Mouse (Mus musculus): ENCODE measurements at regions not wholly inside any gene's neighbourhood (a gene's known extent, or its start where the extent isn't known, plus 50 kb on each side); places are given as distances from the start of the nearest gene placed in this dataset.

DNA sequence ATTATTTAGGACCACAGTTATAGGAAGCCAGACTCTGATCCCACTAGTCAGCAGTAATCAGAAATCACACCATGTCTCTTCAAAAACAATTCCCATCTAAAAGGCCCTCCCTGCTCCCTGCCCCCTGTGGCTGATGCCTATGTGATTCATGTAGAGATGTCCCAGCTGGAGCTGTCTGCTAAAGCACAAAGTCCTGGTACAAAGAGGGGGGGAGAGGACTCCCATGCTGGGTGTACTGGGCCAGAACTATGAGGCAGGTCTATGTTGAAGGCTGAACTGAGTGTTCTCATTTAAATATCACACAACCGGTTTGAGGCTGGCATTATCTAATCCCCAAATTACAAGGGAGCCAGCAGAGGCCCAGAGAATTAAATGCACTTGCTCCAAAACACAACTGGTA is 88.2 kb downstream of the Chst1 start:
- WGBS, result 87% methylated on average over 1 of the region's 1 CpGs
- no peak for DNase-seq
- TF ChIP-seq CTCF (IDR thresholded peaks at IDR 0.05; ENCODE audit: borderline replicate concordance, control insufficient read depth, extremely low read depth, insufficient read depth, low read length, poor library complexity) (no peak), POLR2A (IDR thresholded peaks at IDR 0.05; ENCODE audit: control insufficient read depth, extremely low read depth, insufficient read depth, low read length, poor library complexity) (no peak)

DNA sequence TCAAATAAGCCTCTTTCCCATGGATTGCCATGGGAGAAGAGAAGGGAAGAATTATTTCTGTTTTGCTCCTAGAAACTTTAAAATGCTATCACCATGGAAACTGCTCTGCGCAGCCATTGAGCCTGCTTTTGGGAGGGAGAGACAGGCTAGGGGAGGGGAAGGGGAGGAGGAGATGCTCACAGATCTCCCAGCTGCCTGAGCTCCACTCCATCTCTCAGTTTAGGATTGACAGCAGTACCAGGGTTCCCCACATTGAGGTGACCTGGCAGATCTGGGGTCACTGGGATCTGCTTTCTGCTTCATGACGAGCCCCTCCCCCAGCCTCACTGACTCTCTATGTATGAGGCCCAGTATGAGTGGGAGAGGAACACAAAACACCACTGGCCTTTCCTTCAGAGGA is 89.7 kb downstream of the Chst1 start:
- no peaks in the 10 kb centered on the region for H3K27me3 ChIP-seq (ENCODE audit: control insufficient read depth, insufficient read depth, low read length)
- H3K4me3 ChIP-seq (ENCODE audit: control insufficient read depth, insufficient read depth, low read length), result no peak overlapping the region
- no peaks in the 10 kb centered on the region for H3K36me3 ChIP-seq (ENCODE audit: control insufficient read depth, insufficient read depth, low read length)
- TF ChIP-seq CTCF (IDR thresholded peaks at IDR 0.05; ENCODE audit: borderline replicate concordance, control insufficient read depth, extremely low read depth, insufficient read depth, low read length, poor library complexity) (no peak), POLR2A (IDR thresholded peaks at IDR 0.05; ENCODE audit: control insufficient read depth, extremely low read depth, insufficient read depth, low read length, poor library complexity) (no peak)
- WGBS, result 64% methylated on average over 2 of the region's 2 CpGs
- no peak overlapping the region for H3K27ac ChIP-seq (ENCODE audit: control insufficient read depth, insufficient read depth, low read length)
- H3K4me1 ChIP-seq (replicated peaks; ENCODE audit: control insufficient read depth, insufficient read depth, low read length), result no peaks in the 10 kb centered on the region
- DNase-seq, result no peak

More for the DNA sequence above, 88.2 kb downstream of the Chst1 start:
- no peak overlapping the region for H3K4me3 ChIP-seq (ENCODE audit: control insufficient read depth, insufficient read depth, low read length)
- no peaks in the 10 kb centered on the region for H3K27me3 ChIP-seq (ENCODE audit: control insufficient read depth, insufficient read depth, low read length)
- H3K4me1 ChIP-seq (replicated peaks; ENCODE audit: control insufficient read depth, insufficient read depth, low read length), result no peaks in the 10 kb centered on the region
- no peak overlapping the region for H3K27ac ChIP-seq (ENCODE audit: control insufficient read depth, insufficient read depth, low read length)
- H3K36me3 ChIP-seq (ENCODE audit: control insufficient read depth, insufficient read depth, low read length), result no peaks in the 10 kb centered on the region

DNA sequence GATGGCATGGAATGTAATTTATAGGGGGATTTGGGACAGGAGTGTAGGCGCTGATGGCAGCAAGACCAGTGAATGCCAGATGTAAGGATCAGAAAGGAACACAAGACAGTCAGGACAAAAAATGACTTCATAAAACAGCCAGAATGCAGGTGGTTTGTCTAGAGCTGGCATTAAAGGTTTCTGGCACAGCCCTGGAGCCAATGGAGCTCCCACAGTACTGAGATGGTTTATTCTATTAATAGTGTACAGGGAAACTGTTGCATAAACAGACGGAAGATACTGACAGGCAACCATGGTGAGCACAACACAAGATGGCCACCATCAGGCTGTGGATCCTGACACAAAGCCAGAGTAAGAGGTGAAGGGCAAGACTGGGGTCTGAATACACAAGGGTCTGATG is 90.8 kb downstream of the Chst1 start:
- WGBS, result 94% methylated on average over 2 of the region's 2 CpGs
- H3K27me3 ChIP-seq (ENCODE audit: control insufficient read depth, insufficient read depth, low read length), result no peaks in the 10 kb centered on the region
- DNase-seq, result no peak
- no peak overlapping the region for H3K27ac ChIP-seq (ENCODE audit: control insufficient read depth, insufficient read depth, low read length)
- H3K36me3 ChIP-seq (ENCODE audit: control insufficient read depth, insufficient read depth, low read length), result no peaks in the 10 kb centered on the region
- no peak overlapping the region for H3K4me3 ChIP-seq (ENCODE audit: control insufficient read depth, insufficient read depth, low read length)
- TF ChIP-seq CTCF (IDR thresholded peaks at IDR 0.05; ENCODE audit: borderline replicate concordance, control insufficient read depth, extremely low read depth, insufficient read depth, low read length, poor library complexity), result no peak
- no peak for TF ChIP-seq POLR2A (IDR thresholded peaks at IDR 0.05; ENCODE audit: control insufficient read depth, extremely low read depth, insufficient read depth, low read length, poor library complexity)
- H3K4me1 ChIP-seq (replicated peaks; ENCODE audit: control insufficient read depth, insufficient read depth, low read length), result no peaks in the 10 kb centered on the region

DNA sequence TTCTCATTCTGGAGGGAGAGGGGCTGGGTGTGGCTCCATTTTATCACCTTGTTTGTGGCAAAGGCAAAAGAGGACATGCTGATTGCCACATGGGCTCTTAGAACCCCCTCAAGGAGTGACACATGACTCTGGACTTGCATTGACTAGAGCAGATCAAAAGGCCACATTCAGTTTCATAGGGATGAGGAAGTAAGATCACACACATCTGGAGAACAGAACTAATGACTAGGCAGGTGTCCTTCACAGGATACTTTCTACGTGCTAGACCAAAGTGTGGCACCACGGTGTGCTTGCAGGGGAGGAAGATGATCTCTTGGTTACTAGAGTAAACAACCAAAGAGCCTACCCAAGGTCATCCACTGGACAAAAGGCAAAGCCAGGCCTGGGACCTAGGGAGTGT is 91.9 kb downstream of the Chst1 start:
- H3K27ac ChIP-seq (ENCODE audit: control insufficient read depth, insufficient read depth, low read length), result no peak overlapping the region
- TF ChIP-seq POLR2A (IDR thresholded peaks at IDR 0.05; ENCODE audit: control insufficient read depth, extremely low read depth, insufficient read depth, low read length, poor library complexity) (no peak), CTCF (IDR thresholded peaks at IDR 0.05; ENCODE audit: borderline replicate concordance, control insufficient read depth, extremely low read depth, insufficient read depth, low read length, poor library complexity) (no peak)
- no peak overlapping the region for H3K4me3 ChIP-seq (ENCODE audit: control insufficient read depth, insufficient read depth, low read length)
- no peaks in the 10 kb centered on the region for H3K36me3 ChIP-seq (ENCODE audit: control insufficient read depth, insufficient read depth, low read length)
- DNase-seq, result no peak
- H3K4me1 ChIP-seq (replicated peaks; ENCODE audit: control insufficient read depth, insufficient read depth, low read length), result no peaks in the 10 kb centered on the region
- H3K27me3 ChIP-seq (ENCODE audit: control insufficient read depth, insufficient read depth, low read length), result no peaks in the 10 kb centered on the region
- WGBS, result 48% methylated on average over 2 of the region's 2 CpGs

DNA sequence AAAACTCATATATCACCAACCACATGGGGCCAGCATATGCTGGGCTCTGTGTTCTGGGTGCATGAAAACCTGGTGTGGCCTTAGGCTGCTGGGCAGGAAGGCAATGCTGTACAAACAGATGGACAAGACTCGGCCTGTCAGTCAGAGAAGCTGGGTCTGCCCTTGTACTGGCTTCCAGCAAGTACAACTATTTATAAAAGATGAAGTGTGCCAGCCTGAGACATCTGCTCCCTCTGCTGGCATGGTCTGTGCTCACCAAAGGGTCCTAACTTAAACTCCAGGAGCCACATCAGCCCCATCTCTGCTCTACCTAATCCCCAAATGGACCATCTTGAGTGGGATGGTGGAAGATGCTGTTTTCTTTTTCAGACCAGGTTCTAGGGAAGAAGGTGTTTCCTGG is 93.1 kb downstream of the Chst1 start:
- no peak for DNase-seq
- TF ChIP-seq POLR2A (IDR thresholded peaks at IDR 0.05; ENCODE audit: control insufficient read depth, extremely low read depth, insufficient read depth, low read length, poor library complexity) (no peak), CTCF (IDR thresholded peaks at IDR 0.05; ENCODE audit: borderline replicate concordance, control insufficient read depth, extremely low read depth, insufficient read depth, low read length, poor library complexity) (no peak)
- no peak overlapping the region for H3K27ac ChIP-seq (ENCODE audit: control insufficient read depth, insufficient read depth, low read length)
- no peaks in the 10 kb centered on the region for H3K27me3 ChIP-seq (ENCODE audit: control insufficient read depth, insufficient read depth, low read length)
- no peaks in the 10 kb centered on the region for H3K36me3 ChIP-seq (ENCODE audit: control insufficient read depth, insufficient read depth, low read length)
- H3K4me1 ChIP-seq (replicated peaks; ENCODE audit: control insufficient read depth, insufficient read depth, low read length), result no peaks in the 10 kb centered on the region
- 73% methylated on average over 1 of the region's 1 CpGs for WGBS
- no peak overlapping the region for H3K4me3 ChIP-seq (ENCODE audit: control insufficient read depth, insufficient read depth, low read length)

DNA sequence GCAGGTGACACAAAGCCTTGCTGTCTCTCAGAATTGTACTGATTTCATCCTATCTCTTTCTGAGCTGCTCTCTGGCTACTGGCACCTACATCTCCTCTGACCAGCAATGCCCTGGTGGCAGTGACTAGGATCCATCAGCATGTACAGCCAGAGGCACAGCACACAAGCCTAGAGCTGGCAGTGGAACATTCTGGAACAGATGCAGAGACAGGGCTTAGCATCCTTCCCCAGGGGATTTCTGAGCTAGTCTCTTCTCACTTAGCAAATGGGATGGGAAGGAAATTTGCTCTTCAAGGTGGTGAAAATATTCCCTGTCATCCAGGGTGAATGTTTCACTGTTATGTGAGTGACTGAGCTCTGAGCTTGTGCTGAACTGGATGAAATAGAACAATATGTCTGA is 93.5 kb downstream of the Chst1 start:
- H3K4me3 ChIP-seq (ENCODE audit: control insufficient read depth, insufficient read depth, low read length), result no peak overlapping the region
- no peak for DNase-seq
- no peak for TF ChIP-seq POLR2A (IDR thresholded peaks at IDR 0.05; ENCODE audit: control insufficient read depth, extremely low read depth, insufficient read depth, low read length, poor library complexity)
- no peak for TF ChIP-seq CTCF (IDR thresholded peaks at IDR 0.05; ENCODE audit: borderline replicate concordance, control insufficient read depth, extremely low read depth, insufficient read depth, low read length, poor library complexity)
- H3K4me1 ChIP-seq (replicated peaks; ENCODE audit: control insufficient read depth, insufficient read depth, low read length), result no peaks in the 10 kb centered on the region
- H3K27me3 ChIP-seq (ENCODE audit: control insufficient read depth, insufficient read depth, low read length), result no peaks in the 10 kb centered on the region
- H3K27ac ChIP-seq (ENCODE audit: control insufficient read depth, insufficient read depth, low read length), result no peak overlapping the region
- no peaks in the 10 kb centered on the region for H3K36me3 ChIP-seq (ENCODE audit: control insufficient read depth, insufficient read depth, low read length)

DNA sequence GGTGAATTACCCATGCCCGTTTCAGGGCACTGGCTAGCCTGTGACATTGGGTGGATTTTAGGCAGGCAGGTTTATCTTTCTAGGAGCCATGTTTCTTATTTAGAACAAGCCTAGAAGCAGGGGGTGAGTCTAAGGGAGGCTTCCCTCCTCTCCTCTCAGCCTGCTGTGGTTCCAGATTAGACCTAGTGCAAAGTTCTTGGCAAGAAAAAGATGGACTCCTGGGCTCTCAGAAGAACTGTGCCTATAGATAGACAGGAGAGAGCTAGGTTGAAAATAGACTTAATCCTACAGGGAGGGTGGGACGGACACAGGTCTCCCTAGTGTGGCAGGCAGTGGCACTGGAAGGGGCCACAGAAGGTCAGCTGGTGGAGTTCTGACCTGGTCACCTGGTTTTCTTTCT is 95.3 kb downstream of the Chst1 start:
- Histone ChIP-seq H3K36me3 (ENCODE audit: control insufficient read depth, insufficient read depth, low read length) (no peaks in the 10 kb centered on the region), H3K27me3 (ENCODE audit: control insufficient read depth, insufficient read depth, low read length) (no peaks in the 10 kb centered on the region), H3K4me3 (ENCODE audit: control insufficient read depth, insufficient read depth, low read length) (no peak overlapping the region), H3K27ac (ENCODE audit: control insufficient read depth, insufficient read depth, low read length) (no peak overlapping the region), H3K4me1 (replicated peaks; ENCODE audit: control insufficient read depth, insufficient read depth, low read length) (no peaks in the 10 kb centered on the region)
- WGBS, result 88% methylated on average over 2 of the region's 2 CpGs
- DNase-seq, result no peak
- TF ChIP-seq POLR2A (IDR thresholded peaks at IDR 0.05; ENCODE audit: control insufficient read depth, extremely low read depth, insufficient read depth, low read length, poor library complexity), result no peak
- no peak for TF ChIP-seq CTCF (IDR thresholded peaks at IDR 0.05; ENCODE audit: borderline replicate concordance, control insufficient read depth, extremely low read depth, insufficient read depth, low read length, poor library complexity)

Measured in thymus, adult 2 months (tissue).